Mouse (Mus musculus): ENCODE results near the gene Reg4. TPM values are rescaled to one million over a fixed set of nuclear protein-coding genes. Genes with fewer than 3 reads are reported as not detected.

The Reg4 gene
- polyA plus RNA-seq, 1 experiment: not detected

- H3K4me3 ChIP-seq (ENCODE audit: insufficient read depth, low read depth, low read length): no peak overlapping the region
- DNase-seq: peak; percentile 76
- no peaks in the 10 kb centered on the region for H3K36me3 ChIP-seq (ENCODE audit: control insufficient read depth, insufficient read depth, low read length)
- H3K4me1 ChIP-seq (ENCODE audit: control insufficient read depth, insufficient read depth, low read length): no peaks in the 10 kb centered on the region
- no peak overlapping the region for H3K27ac ChIP-seq (ENCODE audit: insufficient read depth, low read depth, low read length)
- H3K27me3 ChIP-seq (replicated peaks; ENCODE audit: control insufficient read depth, insufficient read depth, low read length): no peaks in the 10 kb centered on the region
- 19% methylated on average over 9 of the region's 9 CpGs for WGBS
- TF ChIP-seq POLR2A (IDR thresholded peaks at IDR 0.05; ENCODE audit: low read depth, low read length): no peak
- peak; percentile 82 for TF ChIP-seq CTCF (conservative IDR thresholded peaks at IDR 0.05; ENCODE audit: insufficient read depth, insufficient read length, low read depth, low read length)
Measured at GRCm38 (mm10) chr3:98223783-98224580, 2.0 kb downstream of the Reg4 start.

DNA sequence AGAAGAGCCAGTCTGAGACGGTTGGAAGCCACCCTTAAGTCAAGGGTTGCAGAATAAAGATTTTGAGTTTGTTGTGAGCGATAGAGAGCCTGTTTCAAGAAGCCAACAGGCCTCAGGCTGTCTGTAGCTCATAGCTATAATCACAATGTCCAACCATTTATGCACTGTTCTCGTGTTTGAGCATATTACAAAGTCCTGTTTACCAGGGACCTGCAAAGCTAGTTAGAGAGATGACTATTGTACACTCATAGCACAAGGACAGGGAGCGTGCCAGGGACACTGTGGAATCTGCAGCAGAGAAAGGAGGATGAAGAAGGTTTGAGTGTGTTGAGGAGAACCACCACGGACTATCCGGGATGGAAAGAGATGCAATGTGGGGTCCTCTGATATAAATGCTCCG is 3.0 kb downstream of the Reg4 start:
- Histone ChIP-seq H3K27ac (ENCODE audit: insufficient read depth, low read depth, low read length) (no peak overlapping the region), H3K4me1 (ENCODE audit: control insufficient read depth, insufficient read depth, low read length) (no peaks in the 10 kb centered on the region), H3K36me3 (ENCODE audit: control insufficient read depth, insufficient read depth, low read length) (no peaks in the 10 kb centered on the region), H3K27me3 (replicated peaks; ENCODE audit: control insufficient read depth, insufficient read depth, low read length) (no peaks in the 10 kb centered on the region), H3K4me3 (ENCODE audit: insufficient read depth, low read depth, low read length) (no peak overlapping the region)
- TF ChIP-seq CTCF (conservative IDR thresholded peaks at IDR 0.05; ENCODE audit: insufficient read depth, insufficient read length, low read depth, low read length): no peak
- no peak for TF ChIP-seq POLR2A (IDR thresholded peaks at IDR 0.05; ENCODE audit: low read depth, low read length)
- WGBS: 88% methylated on average over 7 of the region's 7 CpGs
- DNase-seq: no peak

GRCm38 (mm10) chr3:98225746-98226145 is 3.8 kb downstream of the Reg4 start:
- no peak for DNase-seq
- Histone ChIP-seq H3K27ac (ENCODE audit: insufficient read depth, low read depth, low read length) (no peak overlapping the region), H3K4me3 (ENCODE audit: insufficient read depth, low read depth, low read length) (no peak overlapping the region), H3K27me3 (replicated peaks; ENCODE audit: control insufficient read depth, insufficient read depth, low read length) (no peaks in the 10 kb centered on the region), H3K4me1 (ENCODE audit: control insufficient read depth, insufficient read depth, low read length) (no peaks in the 10 kb centered on the region), H3K36me3 (ENCODE audit: control insufficient read depth, insufficient read depth, low read length) (no peaks in the 10 kb centered on the region)
- 50% methylated on average over 2 of the region's 2 CpGs for WGBS
- TF ChIP-seq CTCF (conservative IDR thresholded peaks at IDR 0.05; ENCODE audit: insufficient read depth, insufficient read length, low read depth, low read length) (no peak), POLR2A (IDR thresholded peaks at IDR 0.05; ENCODE audit: low read depth, low read length) (no peak)

- Histone ChIP-seq H3K27ac (ENCODE audit: insufficient read depth, low read depth, low read length) (no peak overlapping the region), H3K36me3 (ENCODE audit: control insufficient read depth, insufficient read depth, low read length) (no peaks in the 10 kb centered on the region), H3K4me1 (ENCODE audit: control insufficient read depth, insufficient read depth, low read length) (no peaks in the 10 kb centered on the region), H3K4me3 (ENCODE audit: insufficient read depth, low read depth, low read length) (no peak overlapping the region), H3K27me3 (replicated peaks; ENCODE audit: control insufficient read depth, insufficient read depth, low read length) (no peaks in the 10 kb centered on the region)
- peak; percentile 79 for DNase-seq
- 29% methylated on average over 19 of the region's 19 CpGs for WGBS
- no peak for TF ChIP-seq POLR2A (IDR thresholded peaks at IDR 0.05; ENCODE audit: low read depth, low read length)
- peak; percentile 90 for TF ChIP-seq CTCF (conservative IDR thresholded peaks at IDR 0.05; ENCODE audit: insufficient read depth, insufficient read length, low read depth, low read length)
Measured at GRCm38 (mm10) chr3:98226988-98227610, 5.1 kb downstream of the Reg4 start.

GRCm38 (mm10) chr3:98227763-98228162 is 5.8 kb downstream of the Reg4 start:
- 71% methylated on average over 3 of the region's 3 CpGs for WGBS
- Histone ChIP-seq H3K36me3 (ENCODE audit: control insufficient read depth, insufficient read depth, low read length) (no peaks in the 10 kb centered on the region), H3K4me1 (ENCODE audit: control insufficient read depth, insufficient read depth, low read length) (no peaks in the 10 kb centered on the region), H3K4me3 (ENCODE audit: insufficient read depth, low read depth, low read length) (no peak overlapping the region), H3K27ac (ENCODE audit: insufficient read depth, low read depth, low read length) (no peak overlapping the region), H3K27me3 (replicated peaks; ENCODE audit: control insufficient read depth, insufficient read depth, low read length) (no peaks in the 10 kb centered on the region)
- no peak for TF ChIP-seq POLR2A (IDR thresholded peaks at IDR 0.05; ENCODE audit: low read depth, low read length)
- DNase-seq: no peak

DNA sequence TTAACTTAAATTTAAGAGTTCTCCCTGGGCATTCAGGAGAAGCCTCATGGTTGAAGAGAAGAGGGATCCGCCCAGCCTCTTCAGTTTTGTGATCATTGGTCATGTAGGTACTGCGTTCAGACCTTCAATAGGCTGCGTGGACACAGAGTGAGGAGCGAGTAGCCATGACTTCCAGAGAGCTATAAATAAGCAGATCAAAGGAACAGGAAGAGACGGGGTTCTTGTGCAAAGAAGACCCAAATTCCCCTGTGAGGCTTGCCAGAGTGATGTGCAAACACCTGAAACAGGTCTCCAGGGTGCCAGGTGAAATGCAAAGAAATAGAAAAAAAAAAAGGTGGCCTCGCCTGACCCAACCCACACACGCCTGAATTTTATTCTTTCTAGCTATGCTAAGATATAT is 8.0 kb downstream of the Reg4 start:
- Histone ChIP-seq H3K27ac (ENCODE audit: insufficient read depth, low read depth, low read length) (no peak overlapping the region), H3K27me3 (replicated peaks; ENCODE audit: control insufficient read depth, insufficient read depth, low read length) (no peaks in the 10 kb centered on the region), H3K4me3 (ENCODE audit: insufficient read depth, low read depth, low read length) (no peak overlapping the region), H3K4me1 (ENCODE audit: control insufficient read depth, insufficient read depth, low read length) (no peaks in the 10 kb centered on the region), H3K36me3 (ENCODE audit: control insufficient read depth, insufficient read depth, low read length) (no peaks in the 10 kb centered on the region)
- WGBS: 81% methylated on average over 7 of the region's 7 CpGs
- TF ChIP-seq CTCF (conservative IDR thresholded peaks at IDR 0.05; ENCODE audit: insufficient read depth, insufficient read length, low read depth, low read length) (no peak), POLR2A (IDR thresholded peaks at IDR 0.05; ENCODE audit: low read depth, low read length) (no peak)
- DNase-seq: no peak

DNA sequence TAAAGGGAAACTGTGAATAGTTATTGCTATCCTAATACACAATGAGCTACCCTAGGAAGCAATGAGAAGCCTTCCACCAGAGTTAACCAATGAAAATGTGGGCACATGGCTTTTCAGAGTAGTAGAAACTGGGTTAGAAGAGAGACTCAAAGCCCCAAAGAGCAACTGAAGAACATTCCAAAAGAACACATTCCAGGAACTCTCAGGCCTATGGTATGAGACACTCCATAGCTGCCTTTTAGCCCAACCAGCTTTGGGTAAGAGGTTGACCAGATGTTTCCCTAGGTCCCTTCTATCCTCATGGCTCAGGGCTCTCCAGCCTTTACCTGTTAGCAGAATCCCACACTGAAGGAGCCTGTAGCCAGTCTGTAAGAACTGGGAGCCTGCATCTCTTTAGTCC is 11.5 kb downstream of the Reg4 start:
- H3K27me3 ChIP-seq (replicated peaks; ENCODE audit: control insufficient read depth, insufficient read depth, low read length): no peaks in the 10 kb centered on the region
- no peak overlapping the region for H3K4me3 ChIP-seq (ENCODE audit: insufficient read depth, low read depth, low read length)
- H3K4me1 ChIP-seq (ENCODE audit: control insufficient read depth, insufficient read depth, low read length): no peaks in the 10 kb centered on the region
- no peak for DNase-seq
- no peak for TF ChIP-seq CTCF (conservative IDR thresholded peaks at IDR 0.05; ENCODE audit: insufficient read depth, insufficient read length, low read depth, low read length)
- no peak for TF ChIP-seq POLR2A (IDR thresholded peaks at IDR 0.05; ENCODE audit: low read depth, low read length)
- no peak overlapping the region for H3K27ac ChIP-seq (ENCODE audit: insufficient read depth, low read depth, low read length)
- no peaks in the 10 kb centered on the region for H3K36me3 ChIP-seq (ENCODE audit: control insufficient read depth, insufficient read depth, low read length)
